Mouse (Mus musculus): ENCODE measurements around the gene Zfp36. TPM values are rescaled to one million over a fixed set of nuclear protein-coding genes. Genes with fewer than 3 reads are reported as not detected.

The Zfp36 gene
- total and polyA plus RNA-seq, 2 experiments from 2014 or later, result 13.6 to 19.2 TPM

- TF ChIP-seq CTCF (IDR thresholded peaks at IDR 0.05; ENCODE audit: low read depth) (0 out of 2 replicates have a peak, but pooled peaks have one; percentile 10), EP300 (IDR thresholded peaks at IDR 0.05; ENCODE audit: low read depth) (no peak)
- H3K27me3 ChIP-seq (ENCODE audit: control insufficient read depth, insufficient read depth, low read length), result no peaks in the 10 kb centered on the region
- peaks cover 30% of the 10 kb centered on the region for H3K36me3 ChIP-seq (replicated peaks; ENCODE audit: control insufficient read depth, insufficient read depth, low read length)
- no peaks in the 10 kb centered on the region for H3K9me3 ChIP-seq (replicated peaks; ENCODE audit: control insufficient read depth, low read length)
- peaks cover 29% of the 10 kb centered on the region for H3K4me1 ChIP-seq (ENCODE audit: control insufficient read depth, insufficient read depth)
- H3K4me2 ChIP-seq (ENCODE audit: low read depth, low read length), result no peak overlapping the region
- 91% methylated on average over 2 of the region's 2 CpGs for WGBS
- no peak overlapping the region for H3K4me3 ChIP-seq (ENCODE audit: low read depth, low read length)
- ATAC-seq (ENCODE audit: insufficient read depth, low read depth), result no peak
- DNase-seq (ENCODE audit: low spot score), result no peak
- H3K27ac ChIP-seq (ENCODE audit: low read depth), result no peak overlapping the region
- no peak overlapping the region for H3K9ac ChIP-seq (replicated peaks; ENCODE audit: low read depth, low read length)
These were observed 26.8 kb downstream of the Zfp36 start for GRCm38 (mm10) chr7:28353267-28353666.

GRCm38 (mm10) chr7:28351676-28352191 lies 28.3 kb downstream of the Zfp36 start:
- TF ChIP-seq CTCF (IDR thresholded peaks at IDR 0.05; ENCODE audit: low read depth), result 0 out of 2 replicates have a peak, but pooled peaks have one; percentile 7
- TF ChIP-seq EP300 (IDR thresholded peaks at IDR 0.05; ENCODE audit: low read depth), result no peak
- H3K4me3 ChIP-seq (ENCODE audit: low read depth, low read length), result peak overlapping the region; percentile 94
- DNase-seq (ENCODE audit: low spot score) (no peak), ATAC-seq (ENCODE audit: insufficient read depth, low read depth) (no peak)
- H3K4me2 ChIP-seq (ENCODE audit: low read depth, low read length), result peak overlapping the region; percentile 97
- H3K4me1 ChIP-seq (ENCODE audit: control insufficient read depth, insufficient read depth), result peaks cover 16% of the 10 kb centered on the region
- 41% methylated on average over 4 of the region's 4 CpGs for WGBS
- H3K27me3 ChIP-seq (ENCODE audit: control insufficient read depth, insufficient read depth, low read length), result no peaks in the 10 kb centered on the region
- H3K27ac ChIP-seq (ENCODE audit: low read depth), result peak overlapping the region; percentile 86; the same call in 1 of the 2 replicates
- H3K9me3 ChIP-seq (replicated peaks; ENCODE audit: control insufficient read depth, low read length), result no peaks in the 10 kb centered on the region
- peaks cover 30% of the 10 kb centered on the region for H3K36me3 ChIP-seq (replicated peaks; ENCODE audit: control insufficient read depth, insufficient read depth, low read length)
- H3K9ac ChIP-seq (replicated peaks; ENCODE audit: low read depth, low read length), result peak overlapping the region; percentile 97

GRCm38 (mm10) chr7:28350155-28350883 lies 29.7 kb downstream of the Zfp36 start, which contains the start of gene Rps16:
Gene Rps16 (plus strand): TSS chr7:28350652.
- H3K4me2 ChIP-seq (ENCODE audit: low read depth, low read length), result peak within 1 kb of the TSS; percentile 97
- TF ChIP-seq EP300 (IDR thresholded peaks at IDR 0.05; ENCODE audit: low read depth) (no peak), CTCF (IDR thresholded peaks at IDR 0.05; ENCODE audit: low read depth) (no peak)
- H3K4me3 ChIP-seq (ENCODE audit: low read depth, low read length), result peak within 1 kb of the TSS; percentile 94
- H3K9me3 ChIP-seq (replicated peaks; ENCODE audit: control insufficient read depth, low read length), result no peaks in the 10 kb centered on the region
- peaks cover 16% of the 10 kb centered on the region for H3K4me1 ChIP-seq (ENCODE audit: control insufficient read depth, insufficient read depth)
- ATAC-seq (ENCODE audit: insufficient read depth, low read depth), result peak; percentile 96
- peak within 1 kb of the TSS; percentile 97 for H3K9ac ChIP-seq (replicated peaks; ENCODE audit: low read depth, low read length)
- under 1% methylated on average over 48 of the region's 50 CpGs for WGBS
- no peaks in the 10 kb centered on the region for H3K27me3 ChIP-seq (ENCODE audit: control insufficient read depth, insufficient read depth, low read length)
- H3K36me3 ChIP-seq (replicated peaks; ENCODE audit: control insufficient read depth, insufficient read depth, low read length), result peaks cover 30% of the 10 kb centered on the region
- peak within 1 kb of the TSS; percentile 89 for H3K27ac ChIP-seq (ENCODE audit: low read depth)
- DNase-seq (ENCODE audit: low spot score), result peak; percentile 99

GRCm38 (mm10) chr7:28348601-28349000 lies 31.5 kb downstream of the Zfp36 start:
- Histone ChIP-seq H3K4me2 (ENCODE audit: low read depth, low read length) (no peak overlapping the region), H3K36me3 (replicated peaks; ENCODE audit: control insufficient read depth, insufficient read depth, low read length) (peaks cover 19% of the 10 kb centered on the region), H3K27ac (ENCODE audit: low read depth) (no peak overlapping the region), H3K4me1 (ENCODE audit: control insufficient read depth, insufficient read depth) (peaks cover 16% of the 10 kb centered on the region), H3K9me3 (replicated peaks; ENCODE audit: control insufficient read depth, low read length) (no peaks in the 10 kb centered on the region), H3K27me3 (ENCODE audit: control insufficient read depth, insufficient read depth, low read length) (no peaks in the 10 kb centered on the region), H3K4me3 (ENCODE audit: low read depth, low read length) (no peak overlapping the region), H3K9ac (replicated peaks; ENCODE audit: low read depth, low read length) (no peak overlapping the region)
- no peak for ATAC-seq (ENCODE audit: insufficient read depth, low read depth)
- 73% methylated on average over 7 of the region's 7 CpGs for WGBS
- TF ChIP-seq CTCF (IDR thresholded peaks at IDR 0.05; ENCODE audit: low read depth), result no peak
- no peak for TF ChIP-seq EP300 (IDR thresholded peaks at IDR 0.05; ENCODE audit: low read depth)
- DNase-seq (ENCODE audit: low spot score), result no peak

- H3K36me3 ChIP-seq (replicated peaks; ENCODE audit: control insufficient read depth, insufficient read depth, low read length), result peaks cover 11% of the 10 kb centered on the region
- no peaks in the 10 kb centered on the region for H3K27me3 ChIP-seq (ENCODE audit: control insufficient read depth, insufficient read depth, low read length)
- peaks cover 16% of the 10 kb centered on the region for H3K4me1 ChIP-seq (ENCODE audit: control insufficient read depth, insufficient read depth)
- TF ChIP-seq EP300 (IDR thresholded peaks at IDR 0.05; ENCODE audit: low read depth) (no peak), CTCF (IDR thresholded peaks at IDR 0.05; ENCODE audit: low read depth) (no peak)
- no peak overlapping the region for H3K9ac ChIP-seq (replicated peaks; ENCODE audit: low read depth, low read length)
- H3K4me3 ChIP-seq (ENCODE audit: low read depth, low read length), result no peak overlapping the region
- DNase-seq (ENCODE audit: low spot score) (no peak), ATAC-seq (ENCODE audit: insufficient read depth, low read depth) (no peak)
- no peaks in the 10 kb centered on the region for H3K9me3 ChIP-seq (replicated peaks; ENCODE audit: control insufficient read depth, low read length)
- 33% methylated on average over 3 of the region's 3 CpGs for WGBS
- no peak overlapping the region for H3K4me2 ChIP-seq (ENCODE audit: low read depth, low read length)
- H3K27ac ChIP-seq (ENCODE audit: low read depth), result no peak overlapping the region
These were observed 32.3 kb downstream of the Zfp36 start for GRCm38 (mm10) chr7:28347746-28348145.

Measured in heart, postnatal 0 days (tissue).